Comparison of ENCODE assay signal across 11 mouse cellular contexts in the genomic region with DNA sequence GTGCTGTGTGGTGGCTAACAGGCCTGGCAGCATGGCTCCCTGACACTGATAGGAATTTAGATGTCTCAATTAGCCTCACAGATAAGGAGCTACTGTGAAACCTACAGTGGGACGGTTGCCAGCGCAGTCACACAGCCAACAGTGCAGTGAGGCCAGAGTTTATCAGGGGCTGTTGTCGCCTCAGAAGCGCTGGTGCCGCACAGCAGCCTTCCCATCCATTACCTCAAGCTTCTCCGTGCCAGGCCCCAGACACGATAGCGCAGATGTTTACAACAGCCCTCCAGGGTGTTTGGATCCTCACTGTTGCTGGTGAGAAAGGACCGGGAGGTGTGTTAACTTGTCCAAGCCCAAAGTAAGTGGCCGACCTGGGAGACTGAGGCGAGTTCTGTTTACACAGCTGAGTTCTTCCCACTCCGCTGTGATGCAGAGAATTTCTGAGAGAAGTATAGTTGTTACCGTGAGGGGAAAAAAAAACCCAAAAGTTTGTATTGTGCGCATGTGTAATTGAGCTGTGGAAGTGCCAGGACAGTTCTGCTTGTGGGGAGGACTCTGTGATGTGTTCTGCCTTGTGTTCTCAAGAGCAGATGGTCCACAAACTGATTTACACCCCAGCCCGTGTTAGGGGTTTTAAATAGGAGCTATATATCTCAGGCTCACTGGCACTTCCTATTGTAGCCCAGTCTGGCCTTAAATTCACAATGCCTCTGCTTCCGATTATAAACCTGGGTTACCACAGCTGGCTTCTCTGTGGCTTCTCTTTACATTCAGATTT. TPM values are rescaled to one million over a fixed set of nuclear protein-coding genes. Genes with fewer than 3 reads are reported as not detected.
A peak's percentile ranks its signal among the peaks of the same experiment; 100 is the strongest.
DNase-seq lines count a peak whose midpoint lies in the region; ATAC-seq lines count a peak whose summit lies in the region.
"Had no signal": no experiment of that assay in that cellular context is flagged by ENCODE, and none has a peak within 500 bp of the region (broad histone marks: within the 10 kb centered on the region; RNA-seq: fewer than 3 reads in every experiment).

No protein-coding gene starts in this region.

- no peak overlapping the region for H3K4me3 ChIP-seq in kidney, embryonic 14.5 days (ENCODE audit: low read length)
- H3K4me3 ChIP-seq: midbrain, embryonic 12.5 days had no signal

- DNase-seq in kidney, adult 18-20 months, result no peak
- peak; percentile 48 for DNase-seq in embryo, embryonic 10 days (ENCODE audit: low spot score)
- DNase-seq in heart, postnatal 10 days, result peak; percentile 69 to 81
- no peak for DNase-seq in T-cell, adult 2 months (ENCODE audit: low spot score)
- no peak for DNase-seq in kidney, adult 8-10 months
- DNase-seq: cerebellum, adult 2 months; kidney, postnatal 25 days had no signal

- H3K9me3 ChIP-seq in kidney, embryonic 14.5 days (ENCODE audit: control insufficient read depth, low read length), result no peaks in the 10 kb centered on the region
- H3K9me3 ChIP-seq: midbrain, embryonic 12.5 days had no signal

- intact Hi-C loops in heart, postnatal 10 days (cut with DNase I), result no loop called here

- H3K27me3 ChIP-seq in kidney, embryonic 14.5 days (ENCODE audit: control insufficient read depth, insufficient read depth, low read length), result no peaks in the 10 kb centered on the region
- H3K27me3 ChIP-seq: midbrain, embryonic 12.5 days had no signal

- H3K4me2 ChIP-seq in kidney, embryonic 14.5 days (replicated peaks; ENCODE audit: low read depth, low read length), result no peak overlapping the region
- H3K4me2 ChIP-seq: midbrain, embryonic 12.5 days had no signal

- 20% methylated on average over 16 of the region's 16 CpGs for WGBS in kidney, embryonic 14.5 days

- H3K36me3 ChIP-seq in kidney, embryonic 14.5 days (ENCODE audit: control insufficient read depth, insufficient read depth, low read length), result peaks cover 37% of the 10 kb centered on the region

- peak; percentile 59 for ATAC-seq in kidney, embryonic 14.5 days (ENCODE audit: low FRiP score, low TSS enrichment)
- ATAC-seq in megakaryocyte-erythroid progenitor cell, adult 5-6 weeks (replicated peaks; ENCODE audit: low FRiP score, low TSS enrichment, poor library complexity, severe bottlenecking), result peak; percentile 99
- ATAC-seq in monocyte, adult 5-6 weeks (replicated peaks; ENCODE audit: insufficient number of reproducible peaks, low FRiP score, low TSS enrichment, poor library complexity, severe bottlenecking), result no peak

- H3K4me1 ChIP-seq in kidney, embryonic 14.5 days (ENCODE audit: control insufficient read depth, insufficient read depth, low read length), result 0 out of 2 replicates have a peak, but pooled peaks cover 8% of the 10 kb centered on the region
- H3K4me1 ChIP-seq: midbrain, embryonic 12.5 days had no signal

- 0 out of 2 replicates have a peak overlapping the region, but pooled peaks have one; percentile 24 for H3K27ac ChIP-seq in kidney, embryonic 14.5 days (ENCODE audit: low read depth, low read length)
- H3K27ac ChIP-seq: midbrain, embryonic 12.5 days had no signal

- H3K9ac ChIP-seq in kidney, embryonic 14.5 days (ENCODE audit: low read depth, low read length), result no peak overlapping the region
- H3K9ac ChIP-seq: midbrain, embryonic 12.5 days had no signal

RNA-seq across cellular contexts. Expression of a gene that starts 23.7 kb away (rescaled TPM):
- polyA plus RNA-seq in kidney, embryonic 14.5 days (2014; fragmentation: Nextera tagmentation; extraction: Ambion mirVana), result 14.2 and 17.6 TPM in 2 replicates
- 10 to 100 TPM; 23.4 to 31.7 TPM for total RNA-seq in heart, postnatal 10 days (2021)
- 3.8 and 6.4 TPM in 2 replicates for total RNA-seq in megakaryocyte-erythroid progenitor cell, adult 5-6 weeks (2014; fragmentation: Nextera tagmentation)
- 10.5 and 15.7 TPM in 2 replicates for total RNA-seq in megakaryocyte-erythroid progenitor cell, adult 5-6 weeks (2017)
- total RNA-seq in monocyte, adult 5-6 weeks (2017), result 6.5 to 16.9 TPM (median 8.7 TPM) in 3 replicates

RNA-seq across cellular contexts. Expression of a gene that starts 26.2 kb away (rescaled TPM):
- 0.45 and 0.61 TPM in 2 replicates for polyA plus RNA-seq in kidney, embryonic 14.5 days (2014; fragmentation: Nextera tagmentation; extraction: Ambion mirVana)
- 10 to 100 TPM; 73.5 to 78.8 TPM for total RNA-seq in heart, postnatal 10 days (2021)
- total RNA-seq in megakaryocyte-erythroid progenitor cell, adult 5-6 weeks (2014; fragmentation: Nextera tagmentation), result 0.37 TPM in 1 of 2 replicates, not detected in the other
- total RNA-seq in megakaryocyte-erythroid progenitor cell, adult 5-6 weeks (2017), result 0.23 and 0.61 TPM in 2 replicates
- 1.6 TPM in 1 of 3 replicates, not detected in the others for total RNA-seq in monocyte, adult 5-6 weeks (2017)

RNA-seq across cellular contexts. Expression of a gene that starts 28.6 kb away (rescaled TPM):
- polyA plus RNA-seq in kidney, embryonic 14.5 days (2014; fragmentation: Nextera tagmentation; extraction: Ambion mirVana), result 92.2 and 95.6 TPM in 2 replicates
- 10 to 100 TPM; 24.3 to 25.7 TPM for total RNA-seq in heart, postnatal 10 days (2021)
- 42.4 and 60.1 TPM in 2 replicates for total RNA-seq in megakaryocyte-erythroid progenitor cell, adult 5-6 weeks (2014; fragmentation: Nextera tagmentation)
- 44.6 and 45.9 TPM in 2 replicates for total RNA-seq in megakaryocyte-erythroid progenitor cell, adult 5-6 weeks (2017)
- 18.9 to 23.4 TPM (median 19.3 TPM) in 3 replicates for total RNA-seq in monocyte, adult 5-6 weeks (2017)

RNA-seq across cellular contexts. Expression of a gene that starts 58.2 kb away (rescaled TPM):
- 19.3 and 30.8 TPM in 2 replicates for polyA plus RNA-seq in kidney, embryonic 14.5 days (2014; fragmentation: Nextera tagmentation; extraction: Ambion mirVana)
- 1 to 10 TPM; 4.7 to 4.9 TPM for total RNA-seq in heart, postnatal 10 days (2021)
- total RNA-seq in megakaryocyte-erythroid progenitor cell, adult 5-6 weeks (2014; fragmentation: Nextera tagmentation), result 20.1 and 23.1 TPM in 2 replicates
- 38.0 and 65.1 TPM in 2 replicates for total RNA-seq in megakaryocyte-erythroid progenitor cell, adult 5-6 weeks (2017)
- total RNA-seq in monocyte, adult 5-6 weeks (2017), result 15.1 to 20.6 TPM (median 19.1 TPM) in 3 replicates

Comparison
In these comparisons a context has a peak if more than half of its experiments do, and no peak if none do; other contexts are left out.
1. DNase-seq: peak in embryo, embryonic 10 days (single experiment) and heart, postnatal 10 days (2 of 2); none in kidney, adult 18-20 months (single experiment), T-cell, adult 2 months (single experiment) and kidney, adult 8-10 months (0 of 2).
2. RNA of a gene that starts 26.2 kb away (total RNA-seq): 73.5 to 78.8 TPM in heart, postnatal 10 days; 0.23 to 0.61 TPM in megakaryocyte-erythroid progenitor cell, adult 5-6 weeks and 1.6 TPM in monocyte, adult 5-6 weeks; every median in the first group is over 10 times any median in the second.